Mouse (Mus musculus): Measurements from ENCODE around the gene Lefty1. TPM values are rescaled to one million over a fixed set of nuclear protein-coding genes. Genes with fewer than 3 reads are reported as not detected.

Gene Lefty1
- polyA plus RNA-seq, 1 experiment from 2014 or later = 1.8 TPM

Other genes with a start within 250 kb of the Lefty1 start
- gene Mixl1, start 238.0 kb upstream of the Lefty1 start, polyA plus RNA-seq (2014; fragmentation: Nextera tagmentation; extraction: Ambion mirVana) = 0.27 TPM in 1 of 2 replicates, not detected in the other
- 29.4 and 29.6 TPM in 2 replicates for gene Acbd3, start 209.0 kb upstream of the Lefty1 start, polyA plus RNA-seq (2014; fragmentation: Nextera tagmentation; extraction: Ambion mirVana)
- gene H3f3a, start 121.1 kb upstream of the Lefty1 start, polyA plus RNA-seq (2014; fragmentation: Nextera tagmentation; extraction: Ambion mirVana) = 2,483 and 2,506 TPM in 2 replicates
- 34.7 and 35.2 TPM in 2 replicates for gene Sde2, start 83.9 kb upstream of the Lefty1 start, polyA plus RNA-seq (2014; fragmentation: Nextera tagmentation; extraction: Ambion mirVana)
- gene Lefty2, start 41.9 kb upstream of the Lefty1 start, polyA plus RNA-seq (2014; fragmentation: Nextera tagmentation; extraction: Ambion mirVana) = 0.14 TPM in 1 of 2 replicates, not detected in the other
- gene Pycr2, start 30.7 kb upstream of the Lefty1 start, polyA plus RNA-seq (2014; fragmentation: Nextera tagmentation; extraction: Ambion mirVana) = 86.0 and 92.3 TPM in 2 replicates
- gene Tmem63a, start 7.3 kb downstream of the Lefty1 start, polyA plus RNA-seq (2014; fragmentation: Nextera tagmentation; extraction: Ambion mirVana) = 14.8 and 17.9 TPM in 2 replicates
- 6.4 and 8.4 TPM in 2 replicates for gene Ephx1, start 85.9 kb downstream of the Lefty1 start, polyA plus RNA-seq (2014; fragmentation: Nextera tagmentation; extraction: Ambion mirVana)
- not detected in 2 replicates for gene 9130409I23Rik, start 116.2 kb downstream of the Lefty1 start, polyA plus RNA-seq (2014; fragmentation: Nextera tagmentation; extraction: Ambion mirVana)
- 42.9 and 45.0 TPM in 2 replicates for gene Nvl, start 209.2 kb downstream of the Lefty1 start, polyA plus RNA-seq (2014; fragmentation: Nextera tagmentation; extraction: Ambion mirVana)
- gene Cnih4, start 209.7 kb downstream of the Lefty1 start, polyA plus RNA-seq (2014; fragmentation: Nextera tagmentation; extraction: Ambion mirVana) = 99.6 and 128 TPM in 2 replicates